Mouse (Mus musculus) limb, embryonic 10.5 days (tissue): ENCODE data around the gene Dnajc28. TPM values are rescaled to one million over a fixed set of nuclear protein-coding genes. Genes with fewer than 3 reads are reported as not detected.

Experiments used
- DNase-seq: peaks from one replicate; pipeline ENCODE4 v3.0.0-alpha.2; 2017; ENCODE audit warnings: low spot score
- H3K27ac ChIP-seq: fragments of 300-500 bp; sonication (generic); 2 replicates; pipeline ENCODE4 v1.5.1; 2016; ENCODE audit warnings: mild to moderate bottlenecking
- H3K27me3 ChIP-seq: fragments of 300-500 bp; sonication (generic); 2 replicates; pipeline ENCODE4 v1.6.1; 2016; ENCODE audit warnings: low read depth, mild to moderate bottlenecking; ENCODE audit not compliant: poor library complexity, severe bottlenecking
- H3K36me3 ChIP-seq: fragments of 300-500 bp; sonication (generic); 2 replicates; pipeline ENCODE4 v1.6.1; 2016; ENCODE audit warnings: mild to moderate bottlenecking, moderate library complexity
- H3K4me1 ChIP-seq: fragments of 300-500 bp; sonication (generic); 2 replicates; pipeline ENCODE4 v1.6.1; 2016
- H3K4me3 ChIP-seq: fragments of 300-500 bp; sonication (generic); 2 replicates; pipeline ENCODE4 v1.5.1; 2016; ENCODE audit warnings: mild to moderate bottlenecking, moderate library complexity
- H3K9me3 ChIP-seq: fragments of 300-500 bp; sonication (generic); replicated peaks from 2 replicates; pipeline ENCODE4 v1.6.1; 2016; ENCODE audit warnings: mild to moderate bottlenecking
- WGBS: fragments of 180-500 bp; shearing (Covaris S2); methylation state at CpG from one replicate; pipeline ENCODE4 v1.1.7; 2016; 5-methylcytosine and 5-hydroxymethylcytosine counted together
- polyA plus RNA-seq: library from polyadenylated mRNA; unstranded; fragments of >200 nt; fragmentation: Nextera tagmentation; extraction: Ambion mirVana; gene quantifications from 2 replicates; pipeline ENCODE4 v1.2.1, GENCODE M21; 2016

Gene Dnajc28
- polyA plus RNA-seq, 1 experiment from 2014 or later: 4.6 TPM

DNA sequence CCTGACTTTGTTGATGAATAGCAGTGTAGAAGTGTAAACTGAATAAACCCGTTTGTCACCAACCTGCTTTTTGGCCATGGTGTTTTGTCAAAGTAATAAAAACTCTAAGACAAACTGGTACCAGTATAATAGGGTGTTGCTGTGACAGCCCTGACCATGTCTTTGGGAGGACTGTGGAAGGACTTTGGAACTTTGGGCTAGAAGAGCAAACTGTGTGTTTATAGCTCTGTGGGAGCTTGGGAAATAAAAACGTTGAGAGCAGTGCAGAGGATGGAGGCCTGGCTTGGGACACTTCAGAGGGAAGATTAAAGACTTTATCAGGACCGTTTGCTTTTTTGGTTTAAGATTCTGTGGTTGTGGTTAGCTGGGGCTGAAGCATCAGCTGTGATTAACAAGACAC, 47.7 kb downstream of the Dnajc28 start:
- DNase-seq: no peak
- Histone ChIP-seq H3K27ac (no peak overlapping the region), H3K27me3 (no peaks in the 10 kb centered on the region), H3K9me3 (no peaks in the 10 kb centered on the region), H3K4me3 (no peak overlapping the region), H3K4me1 (peaks cover 19% of the 10 kb centered on the region), H3K36me3 (peaks cover 4% of the 10 kb centered on the region; the same call in 1 of the 2 replicates)
- 54% methylated on average over 3 of the region's 3 CpGs for WGBS

GRCm38 (mm10) chr16:91568960-91569359, 49.9 kb downstream of the Dnajc28 start:
- H3K9me3 ChIP-seq: no peaks in the 10 kb centered on the region
- no peak for DNase-seq
- WGBS: 88% methylated on average over 10 of the region's 10 CpGs
- no peaks in the 10 kb centered on the region for H3K27me3 ChIP-seq
- peaks cover 12% of the 10 kb centered on the region; the same call in 1 of the 2 replicates for H3K4me1 ChIP-seq
- H3K27ac ChIP-seq: no peak overlapping the region
- peaks cover 9% of the 10 kb centered on the region for H3K36me3 ChIP-seq
- no peak overlapping the region for H3K4me3 ChIP-seq

DNA sequence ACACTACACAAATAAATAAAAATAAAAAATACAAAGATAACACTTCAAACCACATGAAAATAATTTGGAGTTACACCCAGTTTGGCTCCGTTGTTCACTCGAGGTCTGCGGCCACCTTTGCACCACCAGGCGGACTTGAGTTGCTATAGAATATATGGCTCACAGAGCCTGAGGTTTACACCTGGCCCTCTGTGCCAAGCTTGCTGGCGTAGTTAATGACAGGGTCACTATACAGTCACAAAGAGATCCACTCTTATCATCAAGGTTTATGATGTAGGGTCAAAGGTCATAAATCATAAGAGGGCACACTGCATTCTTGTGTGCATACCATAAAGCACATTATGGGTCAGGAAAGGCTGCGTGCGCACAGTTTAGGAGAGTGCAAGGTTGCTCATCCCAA, 52.8 kb downstream of the Dnajc28 start:
- Histone ChIP-seq H3K27me3 (no peaks in the 10 kb centered on the region), H3K4me1 (peaks cover 14% of the 10 kb centered on the region; the same call in 1 of the 2 replicates), H3K9me3 (no peaks in the 10 kb centered on the region), H3K4me3 (no peak overlapping the region), H3K27ac (no peak overlapping the region), H3K36me3 (peaks cover 35% of the 10 kb centered on the region)
- no peak for DNase-seq
- WGBS: 79% methylated on average over 7 of the region's 7 CpGs

GRCm38 (mm10) chr16:91565292-91565951, 53.4 kb downstream of the Dnajc28 start:
- H3K36me3 ChIP-seq: peaks cover 37% of the 10 kb centered on the region
- no peak for DNase-seq
- WGBS: 75% methylated on average over 9 of the region's 9 CpGs
- H3K27me3 ChIP-seq: no peaks in the 10 kb centered on the region
- no peak overlapping the region for H3K27ac ChIP-seq
- peaks cover 14% of the 10 kb centered on the region; the same call in 1 of the 2 replicates for H3K4me1 ChIP-seq
- no peak overlapping the region for H3K4me3 ChIP-seq
- no peaks in the 10 kb centered on the region for H3K9me3 ChIP-seq

DNA sequence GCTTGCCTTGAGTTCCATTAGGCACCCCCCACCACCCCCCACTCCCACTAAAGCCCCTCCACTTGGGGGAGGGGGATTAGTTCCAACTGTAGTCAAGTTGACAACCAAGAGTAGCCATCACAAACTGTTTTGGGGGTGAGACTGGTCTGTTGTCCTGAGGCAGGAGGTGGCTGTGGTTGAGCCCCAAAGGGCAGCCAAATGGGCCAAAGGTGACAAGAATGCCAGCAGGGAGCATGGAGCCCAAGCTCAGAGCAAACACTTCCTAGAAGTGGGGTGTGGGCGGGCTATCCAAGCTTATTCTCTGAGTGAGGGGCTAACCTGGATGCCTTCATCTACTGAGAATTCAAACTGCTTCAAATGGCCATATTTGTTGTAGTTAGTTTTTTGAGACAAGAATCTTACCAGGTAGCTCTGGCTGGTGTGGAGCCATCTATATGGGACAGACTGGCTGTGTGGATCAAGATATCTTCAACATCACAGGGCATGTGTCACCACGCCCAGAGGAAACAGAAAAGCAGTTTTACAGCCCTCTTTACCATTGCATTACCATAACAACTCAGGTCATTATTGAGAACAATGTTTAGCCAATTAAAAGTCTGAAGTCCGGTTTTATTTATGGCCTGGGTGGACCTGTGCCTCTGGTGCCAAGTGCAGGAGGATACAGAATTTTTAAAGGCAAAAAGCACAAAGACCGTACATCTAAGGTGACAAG, 54.1 kb downstream of the Dnajc28 start:
- no peak for DNase-seq
- H3K27me3 ChIP-seq: no peaks in the 10 kb centered on the region
- no peak overlapping the region for H3K27ac ChIP-seq
- no peaks in the 10 kb centered on the region for H3K9me3 ChIP-seq
- no peak overlapping the region for H3K4me3 ChIP-seq
- WGBS: 65% methylated on average over 4 of the region's 4 CpGs
- peaks cover 14% of the 10 kb centered on the region; the same call in 1 of the 2 replicates for H3K4me1 ChIP-seq
- peaks cover 44% of the 10 kb centered on the region for H3K36me3 ChIP-seq

Other genes with a start within 250 kb of the Dnajc28 start
- gene Ifnar2, start 246.2 kb downstream of the Dnajc28 start, polyA plus RNA-seq: 33.0 and 35.3 TPM in 2 replicates
- not detected in 2 replicates for gene Gm21970, start 227.3 kb downstream of the Dnajc28 start, polyA plus RNA-seq
- 7.0 TPM in 2 replicates for gene Il10rb, start 212.9 kb downstream of the Dnajc28 start, polyA plus RNA-seq
- 53.8 and 61.4 TPM in 2 replicates for gene Ifnar1, start 133.8 kb downstream of the Dnajc28 start, polyA plus RNA-seq
- 24.1 and 32.9 TPM in 2 replicates for gene Ifngr2, start 72.0 kb downstream of the Dnajc28 start, polyA plus RNA-seq
- gene Tmem50b, start 21.2 kb downstream of the Dnajc28 start, polyA plus RNA-seq: 19.8 and 25.7 TPM in 2 replicates
- gene Gart, start 27.9 kb upstream of the Dnajc28 start, polyA plus RNA-seq: 178 and 199 TPM in 2 replicates
- 105 and 122 TPM in 2 replicates for gene Son, start 28.5 kb upstream of the Dnajc28 start, polyA plus RNA-seq
- gene Donson, start 69.7 kb upstream of the Dnajc28 start, polyA plus RNA-seq: 41.0 and 43.2 TPM in 2 replicates
- gene Cryzl1, start 109.9 kb upstream of the Dnajc28 start, polyA plus RNA-seq: 54.5 and 61.3 TPM in 2 replicates
- gene Itsn1, start 110.3 kb upstream of the Dnajc28 start, polyA plus RNA-seq: 33.1 and 34.5 TPM in 2 replicates